Mouse (Mus musculus): ENCODE measurements around the gene Tanc1. TPM values are rescaled to one million over a fixed set of nuclear protein-coding genes. Genes with fewer than 3 reads are reported as not detected.

The Tanc1 gene
- total RNA-seq, 2 experiments from 2014 or later = 118 to 124 TPM

DNA sequence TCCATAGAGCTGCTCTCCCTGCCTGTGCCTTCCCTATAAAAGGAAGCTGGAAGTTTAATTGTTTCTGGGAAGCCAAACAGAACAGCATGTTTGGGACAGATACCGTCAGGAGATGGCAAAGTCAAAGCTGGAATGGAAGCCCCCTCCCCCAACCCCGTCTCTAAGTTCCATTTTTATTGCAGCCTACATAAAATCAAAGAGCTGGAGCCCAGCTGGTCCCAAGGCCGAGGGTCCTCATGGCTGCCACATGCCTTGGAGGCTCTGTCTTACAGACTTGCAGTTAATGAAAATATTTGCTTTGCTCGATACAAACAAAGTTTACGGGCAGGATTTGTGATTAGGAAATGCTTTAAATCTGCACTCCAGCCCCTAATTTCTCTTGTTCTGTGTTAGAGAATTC lies 109.9 kb downstream of the Tanc1 start:
- TF ChIP-seq CTCF (conservative IDR thresholded peaks at IDR 0.05) = no peak
- H3K27ac ChIP-seq = peak overlapping the region; percentile 16; the same call in 1 of the 2 replicates
- H3K4me3 ChIP-seq = no peak overlapping the region
- no peak for DNase-seq (ENCODE audit: low spot score in 2 of 2)

DNA sequence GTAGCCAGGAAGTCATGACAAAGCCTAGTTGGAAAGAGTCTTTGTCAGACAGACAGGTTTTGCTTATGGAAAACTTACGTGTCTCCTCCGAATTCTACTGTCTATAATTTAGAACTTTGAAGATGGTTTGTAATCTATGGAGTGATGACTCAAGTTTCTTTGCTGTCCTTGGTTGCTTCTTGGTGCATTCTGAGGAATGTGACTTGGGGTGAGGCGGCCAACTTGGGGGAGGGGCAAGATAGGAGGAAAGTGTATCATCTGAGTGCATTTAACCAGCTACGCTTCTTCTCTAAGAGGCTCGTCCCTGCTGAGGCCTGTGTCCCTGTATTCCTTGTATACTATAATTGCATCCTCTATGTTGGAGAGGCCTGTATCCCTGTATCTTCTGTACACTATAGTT lies 111.5 kb downstream of the Tanc1 start:
- no peak overlapping the region for H3K27ac ChIP-seq
- H3K4me3 ChIP-seq = no peak overlapping the region
- no peak for TF ChIP-seq CTCF (conservative IDR thresholded peaks at IDR 0.05)
- DNase-seq (ENCODE audit: low spot score in 2 of 2) = no peak

DNA sequence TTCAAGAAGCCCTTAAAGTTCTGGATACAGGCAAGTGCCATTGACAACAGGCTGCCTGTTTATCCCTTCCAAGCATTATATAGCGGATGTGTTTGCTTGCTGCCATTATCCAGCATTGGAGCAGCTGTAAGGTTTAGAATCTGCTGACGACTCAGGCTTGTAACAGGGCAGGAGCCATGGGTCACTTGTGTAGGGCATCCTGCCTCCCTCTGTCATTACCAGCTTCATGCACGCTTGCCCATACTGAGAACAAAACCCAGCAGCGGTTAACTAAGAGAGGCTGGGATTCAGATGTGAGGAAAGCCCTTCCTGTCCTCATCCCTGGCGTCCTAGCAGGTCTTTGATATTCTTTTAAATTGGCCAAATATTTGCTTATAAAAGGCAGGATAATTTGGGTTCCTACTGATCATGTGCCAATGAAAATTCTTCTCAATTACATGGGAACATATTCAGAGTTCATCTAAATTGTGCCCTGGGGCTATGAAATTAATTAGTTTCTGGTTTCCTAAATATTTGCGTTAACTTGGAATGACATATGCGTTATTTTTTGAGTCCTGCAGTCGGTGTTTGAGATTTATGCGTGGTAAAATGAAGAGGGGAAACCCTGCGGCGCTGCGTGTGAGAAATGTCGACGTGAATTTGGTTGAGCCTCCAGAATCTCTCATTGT lies 113.8 kb downstream of the Tanc1 start:
- H3K4me3 ChIP-seq = no peak overlapping the region
- DNase-seq (ENCODE audit: low spot score in 2 of 2) = no peak
- TF ChIP-seq CTCF (conservative IDR thresholded peaks at IDR 0.05) = no peak
- H3K27ac ChIP-seq = no peak overlapping the region

DNA sequence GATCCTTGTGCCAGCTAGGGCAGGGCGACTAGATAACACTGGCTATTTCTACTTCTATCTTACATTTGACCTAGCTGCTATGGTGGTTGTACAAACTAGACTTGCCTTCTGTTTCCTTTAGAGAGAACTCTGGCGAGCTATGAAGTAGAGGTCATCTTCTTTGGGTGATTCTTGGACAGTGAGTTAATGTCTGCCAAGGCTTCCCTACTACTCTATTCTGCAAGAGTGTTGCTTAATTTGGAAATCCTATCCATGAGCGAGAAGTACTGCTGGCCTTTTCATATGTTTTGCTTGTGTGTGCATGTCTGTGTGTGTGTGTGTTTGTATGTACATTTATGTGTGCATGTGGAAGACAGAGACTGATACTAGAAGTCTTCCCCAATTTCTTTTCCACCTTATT lies 120.0 kb downstream of the Tanc1 start:
- no peak for TF ChIP-seq CTCF (conservative IDR thresholded peaks at IDR 0.05)
- no peak overlapping the region for H3K4me3 ChIP-seq
- no peak for DNase-seq (ENCODE audit: low spot score in 2 of 2)
- no peak overlapping the region for H3K27ac ChIP-seq

DNA sequence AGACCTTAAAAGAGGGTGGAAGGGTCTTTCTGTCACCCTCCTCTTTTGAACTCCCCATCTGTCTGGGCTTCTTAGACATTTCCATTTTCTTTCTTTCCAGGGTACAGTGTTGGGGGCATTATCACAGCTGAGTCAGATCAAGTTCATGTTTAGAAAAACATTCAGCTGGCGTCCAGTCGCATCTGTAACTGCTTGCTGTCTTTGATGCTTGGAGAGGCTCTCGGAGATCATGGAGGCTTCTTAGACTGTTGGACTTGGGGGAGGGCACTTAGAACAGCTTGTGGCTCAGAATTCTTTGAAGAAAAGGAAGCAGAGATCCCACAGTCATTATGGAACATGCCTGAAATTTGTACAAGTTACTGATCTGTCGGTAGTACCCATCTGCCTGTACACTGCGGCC lies 121.6 kb downstream of the Tanc1 start:
- TF ChIP-seq CTCF (conservative IDR thresholded peaks at IDR 0.05) = no peak
- DNase-seq (ENCODE audit: low spot score in 2 of 2) = no peak
- H3K4me3 ChIP-seq = no peak overlapping the region
- peak overlapping the region; percentile 44 for H3K27ac ChIP-seq

DNA sequence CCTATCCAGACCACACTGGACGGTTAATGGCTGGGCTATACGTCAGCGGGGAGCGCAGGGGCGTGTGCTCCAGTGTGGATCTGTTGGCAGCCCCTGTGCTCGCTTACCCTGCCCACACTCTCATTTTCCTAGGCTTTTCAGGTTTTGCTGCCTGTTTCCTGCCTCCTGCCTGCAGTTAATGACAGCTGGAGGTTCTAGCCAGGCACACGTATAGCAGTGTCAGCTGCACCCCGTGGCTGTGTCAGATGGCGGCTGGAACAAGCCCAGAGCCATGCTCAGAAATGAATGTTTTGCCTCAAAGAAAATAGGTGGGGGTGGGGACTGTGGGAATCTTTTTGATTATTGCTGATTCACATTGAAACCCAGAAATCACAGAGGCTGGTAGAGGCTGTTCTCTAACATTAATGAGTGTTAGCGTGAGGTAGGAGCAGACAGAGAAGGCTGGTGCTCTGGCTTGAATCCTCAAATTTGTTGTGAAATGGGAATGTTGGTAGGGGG lies 124.6 kb downstream of the Tanc1 start:
- Histone ChIP-seq H3K4me3 (no peak overlapping the region), H3K27ac (peak overlapping the region; percentile 88)
- no peak for TF ChIP-seq CTCF (conservative IDR thresholded peaks at IDR 0.05)
- peak; percentile 59 to 74 for DNase-seq (ENCODE audit: low spot score in 2 of 2)

DNA sequence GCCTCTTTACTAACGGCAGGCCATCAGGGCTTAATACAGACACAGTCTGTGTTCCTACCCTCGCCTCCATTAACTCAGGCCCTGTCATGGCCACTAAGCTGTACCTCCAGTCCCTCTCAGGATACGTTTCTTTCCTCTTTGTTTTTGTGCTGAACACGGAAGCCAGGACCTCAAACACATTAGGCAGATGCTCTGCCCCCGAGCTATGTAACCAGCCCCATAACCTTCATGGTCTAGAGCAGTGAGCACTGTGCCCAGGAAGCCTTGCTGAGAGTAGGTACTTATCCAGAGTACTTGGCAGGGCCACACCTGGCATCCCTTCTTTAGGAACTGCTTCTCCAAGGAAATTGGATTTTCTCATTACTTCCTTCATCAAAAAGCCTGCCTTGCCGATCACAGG lies 125.5 kb downstream of the Tanc1 start:
- Histone ChIP-seq H3K27ac (peak overlapping the region; percentile 88), H3K4me3 (no peak overlapping the region)
- no peak for DNase-seq (ENCODE audit: low spot score in 2 of 2)
- no peak for TF ChIP-seq CTCF (conservative IDR thresholded peaks at IDR 0.05)

DNA sequence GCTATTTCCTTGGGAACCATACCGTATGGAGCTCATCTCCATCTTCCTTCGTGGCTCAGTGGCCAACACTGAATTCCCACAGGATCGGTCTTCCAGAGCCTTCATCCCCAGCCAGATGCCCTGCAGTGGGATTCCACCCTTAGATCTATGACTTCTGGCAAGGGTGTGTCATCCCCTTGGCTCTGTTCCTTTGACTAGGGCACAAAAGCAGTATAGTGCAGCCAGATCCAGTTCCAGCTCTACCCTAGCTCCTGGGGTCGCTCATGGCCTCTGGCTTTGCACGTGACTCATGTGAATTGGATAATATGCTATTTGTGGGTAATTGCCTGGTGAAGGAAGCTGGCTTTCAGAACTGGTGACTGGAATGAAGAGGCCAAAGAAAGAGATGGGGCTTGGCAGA lies 126.5 kb downstream of the Tanc1 start:
- no peak for TF ChIP-seq CTCF (conservative IDR thresholded peaks at IDR 0.05)
- no peak for DNase-seq (ENCODE audit: low spot score in 2 of 2)
- peak overlapping the region; percentile 88 for H3K27ac ChIP-seq
- H3K4me3 ChIP-seq = no peak overlapping the region

DNA sequence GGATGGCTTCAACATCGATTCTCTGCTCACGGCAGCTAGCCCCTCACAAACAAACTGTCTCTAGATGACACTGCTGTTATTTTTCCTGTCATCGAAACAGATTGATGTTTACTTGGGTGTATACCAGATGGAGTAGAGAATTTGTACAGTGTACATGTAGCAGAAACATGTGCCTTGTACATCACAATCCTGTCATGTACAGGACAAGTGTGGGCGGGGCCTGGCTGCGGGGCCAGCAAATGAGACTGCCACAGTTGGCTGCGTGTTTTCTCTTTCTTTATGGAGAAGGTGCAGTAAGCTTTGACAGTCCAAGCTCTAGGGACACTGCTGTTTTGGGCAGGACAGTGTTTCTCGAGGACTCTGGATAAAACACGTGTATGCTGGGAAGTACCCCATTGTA lies 127.2 kb downstream of the Tanc1 start:
- no peak overlapping the region for H3K4me3 ChIP-seq
- no peak for TF ChIP-seq CTCF (conservative IDR thresholded peaks at IDR 0.05)
- H3K27ac ChIP-seq = peak overlapping the region; percentile 88
- DNase-seq (ENCODE audit: low spot score in 2 of 2) = peak; percentile 32 to 35

DNA sequence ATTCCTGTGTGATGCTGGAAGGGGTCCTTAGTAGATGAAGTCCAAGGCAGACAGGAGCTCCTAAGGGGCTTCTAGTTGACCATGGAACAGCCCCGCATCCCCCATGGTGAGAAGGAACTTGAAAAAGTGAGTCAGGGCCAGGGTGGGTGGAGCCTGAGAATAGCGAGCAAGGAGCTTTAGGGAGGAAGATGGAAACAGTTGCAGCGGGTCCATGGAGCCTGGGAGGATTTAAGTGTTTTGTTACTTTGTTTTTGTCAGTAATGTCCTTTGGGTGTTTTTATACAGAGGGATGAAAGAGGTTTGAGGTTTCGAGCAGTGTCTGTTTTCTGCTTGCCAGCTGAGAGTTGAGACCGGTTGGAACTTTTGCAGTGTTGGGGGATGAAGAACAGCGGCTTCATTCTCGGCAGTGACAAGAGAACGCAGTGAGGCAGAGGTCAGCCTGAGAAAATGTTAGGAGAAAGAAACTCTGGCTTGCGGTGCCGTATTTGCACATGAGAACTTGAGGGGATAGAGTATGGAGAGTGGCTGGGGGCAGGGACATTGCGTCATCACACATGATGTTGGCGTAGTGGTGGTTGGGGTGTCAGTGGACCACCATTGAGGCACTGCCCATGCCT lies 130.8 kb downstream of the Tanc1 start:
- Histone ChIP-seq H3K4me3 (no peak overlapping the region), H3K27ac (no peak overlapping the region)
- DNase-seq (ENCODE audit: low spot score in 2 of 2) = no peak
- TF ChIP-seq CTCF (conservative IDR thresholded peaks at IDR 0.05) = no peak

DNA sequence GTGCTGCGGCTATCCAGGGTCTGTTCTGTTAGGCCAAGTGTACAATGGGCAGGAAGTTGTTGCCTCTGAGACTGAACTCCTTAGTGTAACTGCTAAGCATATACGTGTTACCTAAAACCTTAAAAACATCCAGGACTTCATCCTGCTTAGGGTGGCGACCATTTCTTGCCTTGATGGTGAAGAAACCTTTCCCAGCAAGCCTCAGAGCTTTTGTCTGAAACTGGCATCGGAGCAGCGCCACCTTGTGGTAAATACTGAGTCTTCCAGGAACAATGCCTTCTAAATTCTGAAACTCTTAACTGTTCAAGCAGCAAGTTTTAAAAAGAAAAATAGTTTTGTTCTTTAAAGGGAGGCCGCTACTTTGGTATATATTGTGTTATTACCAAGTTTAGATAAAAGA lies 133.6 kb downstream of the Tanc1 start:
- no peak overlapping the region for H3K4me3 ChIP-seq
- TF ChIP-seq CTCF (conservative IDR thresholded peaks at IDR 0.05) = peak; percentile 90
- DNase-seq (ENCODE audit: low spot score in 2 of 2) = peak; percentile 52 to 72
- H3K27ac ChIP-seq = no peak overlapping the region; the same call in 1 of the 2 replicates

DNA sequence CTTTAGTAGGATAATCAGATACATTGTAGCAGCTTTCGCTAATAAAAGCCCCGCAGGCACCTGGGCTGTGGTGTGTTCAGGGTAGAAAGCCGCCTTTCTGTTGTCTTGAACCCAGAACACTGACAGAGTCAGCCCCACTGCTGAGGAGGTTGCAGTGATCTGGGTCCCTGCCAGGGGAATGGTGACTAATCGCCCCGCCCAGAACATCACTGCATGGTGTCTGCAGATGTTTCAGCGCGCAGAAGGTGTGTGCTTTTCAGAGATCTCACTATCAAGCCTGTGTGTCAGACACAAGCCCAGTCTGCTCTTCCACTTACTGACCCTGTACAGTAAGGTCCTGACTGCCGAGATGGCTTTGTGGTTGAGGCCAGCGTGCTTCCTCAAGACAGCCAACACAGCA lies 134.2 kb downstream of the Tanc1 start:
- TF ChIP-seq CTCF (conservative IDR thresholded peaks at IDR 0.05) = no peak
- Histone ChIP-seq H3K27ac (peak overlapping the region; percentile 29; the same call in 1 of the 2 replicates), H3K4me3 (no peak overlapping the region)
- DNase-seq (ENCODE audit: low spot score in 2 of 2) = no peak

DNA sequence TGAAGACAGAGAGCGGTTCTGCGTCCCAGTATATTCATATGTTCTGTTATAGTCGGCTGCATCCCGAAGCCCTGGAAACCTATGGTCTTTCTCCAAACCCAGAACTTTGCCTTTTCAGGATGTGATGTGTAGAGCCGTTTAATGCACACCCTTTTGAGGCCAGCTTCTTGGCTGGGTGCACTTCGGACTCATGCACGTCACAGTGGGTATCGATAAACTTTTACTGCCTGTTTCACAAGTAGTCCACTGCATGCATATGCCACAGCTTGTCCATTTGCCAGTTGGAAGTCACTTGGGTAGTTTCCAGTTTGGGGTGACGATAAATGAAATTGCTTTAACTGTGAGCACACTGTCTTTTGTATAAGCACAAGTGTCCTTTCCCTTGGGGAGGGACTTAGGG lies 135.9 kb downstream of the Tanc1 start:
- H3K4me3 ChIP-seq = no peak overlapping the region
- DNase-seq (ENCODE audit: low spot score in 2 of 2) = no peak
- H3K27ac ChIP-seq = no peak overlapping the region
- no peak for TF ChIP-seq CTCF (conservative IDR thresholded peaks at IDR 0.05)

DNA sequence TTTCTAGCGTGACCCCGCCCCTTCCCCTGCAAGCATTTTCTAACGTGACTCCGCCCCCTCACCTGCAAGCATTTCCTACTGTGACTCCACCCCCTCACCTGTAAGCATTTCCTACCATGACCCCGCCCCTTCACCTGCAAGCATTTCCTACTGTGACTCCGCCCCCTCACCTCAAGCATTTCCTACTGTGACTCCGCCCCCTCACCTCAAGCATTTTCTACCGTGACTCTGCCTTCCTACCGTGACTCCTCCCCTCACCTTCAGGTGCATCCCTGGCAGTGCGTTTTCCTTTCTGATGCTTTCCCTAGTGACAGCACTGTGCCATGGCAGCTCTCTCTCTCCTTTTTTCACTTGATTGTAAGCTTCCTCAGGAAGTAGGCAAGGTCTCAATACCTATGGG lies 137.5 kb downstream of the Tanc1 start:
- Histone ChIP-seq H3K27ac (no peak overlapping the region), H3K4me3 (no peak overlapping the region)
- TF ChIP-seq CTCF (conservative IDR thresholded peaks at IDR 0.05) = no peak
- DNase-seq (ENCODE audit: low spot score in 2 of 2) = no peak

Data from layer of hippocampus, adult 2 months (tissue).